Mouse (Mus musculus): Measurements from ENCODE around the gene Tenm3. TPM values are rescaled to one million over a fixed set of nuclear protein-coding genes. Genes with fewer than 3 reads are reported as not detected.
"Not testable (repeated sequence)": the region's sequence is repeated elsewhere in the genome, so short reads cannot be mapped to it uniquely, and the experiment has no call there.

Gene Tenm3
- polyA plus RNA-seq, 1 experiment from 2014 or later = 65.3 TPM

DNA sequence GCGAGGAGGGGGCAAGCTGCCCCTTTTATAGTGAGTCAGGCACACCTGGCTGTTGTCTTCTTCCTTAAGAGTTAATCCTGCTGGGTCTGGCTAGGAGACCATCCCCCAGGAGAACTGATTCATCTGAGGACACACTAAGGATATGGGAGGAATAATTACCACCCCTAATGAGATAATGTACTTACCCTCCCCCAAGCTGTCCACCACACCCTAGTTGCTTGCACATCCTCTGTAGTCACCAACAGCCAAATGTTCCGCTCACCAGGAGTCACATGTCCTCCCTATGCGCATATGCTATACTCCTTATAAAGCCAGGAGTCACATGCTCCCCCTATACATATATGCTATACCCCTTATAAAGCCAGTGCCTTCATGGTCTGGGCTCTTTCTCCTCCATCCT, 662.8 kb downstream of the Tenm3 start:
- 92% methylated on average over 3 of the region's 3 CpGs for WGBS
- 0 out of 2 replicates have a peak, but pooled peaks cover 4% of the 10 kb centered on the region for H3K9me3 ChIP-seq
- no peaks in the 10 kb centered on the region for H3K4me1 ChIP-seq
- H3K27ac ChIP-seq = no peak overlapping the region
- H3K4me2 ChIP-seq (replicated peaks) = no peak overlapping the region
- H3K36me3 ChIP-seq = no peaks in the 10 kb centered on the region
- no peak overlapping the region for H3K4me3 ChIP-seq
- no peak overlapping the region for H3K9ac ChIP-seq
- no peak for ATAC-seq (ENCODE audit: insufficient number of reproducible peaks, insufficient read depth, low FRiP score, low TSS enrichment)
- H3K27me3 ChIP-seq = no peaks in the 10 kb centered on the region

GRCm38 (mm10) chr8:48180146-48180545, 663.6 kb downstream of the Tenm3 start:
- H3K27me3 ChIP-seq; ATAC-seq (ENCODE audit: insufficient number of reproducible peaks, insufficient read depth, low FRiP score, low TSS enrichment); H3K27ac ChIP-seq; H3K4me3 ChIP-seq; H3K4me2 ChIP-seq (replicated peaks); H3K9me3 ChIP-seq; H3K9ac ChIP-seq; H3K4me1 ChIP-seq; H3K36me3 ChIP-seq: not testable (repeated sequence)
- 96% methylated on average over 9 of the region's 9 CpGs for WGBS

DNA sequence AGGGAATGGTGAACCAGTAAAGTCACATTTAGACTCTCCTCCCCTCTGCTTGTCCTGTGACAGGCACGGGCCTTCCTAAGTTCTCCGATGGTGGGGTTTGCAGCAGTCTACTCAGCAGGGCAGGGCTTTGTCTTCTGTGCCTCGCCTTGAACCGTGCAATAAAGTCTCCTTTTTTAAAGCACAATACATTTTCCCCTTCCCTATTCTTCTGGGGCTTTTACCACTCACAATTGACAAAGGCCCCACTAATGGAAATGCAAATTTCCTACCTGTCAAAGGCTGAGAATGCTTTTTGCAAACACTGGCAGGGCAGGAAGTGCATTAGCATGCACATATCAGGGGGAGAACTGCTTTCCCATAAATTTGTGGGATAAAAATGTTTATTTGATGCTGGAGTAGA, 664.8 kb downstream of the Tenm3 start:
- H3K4me3 ChIP-seq = no peak overlapping the region
- 0 out of 2 replicates have a peak, but pooled peaks cover 4% of the 10 kb centered on the region for H3K9me3 ChIP-seq
- H3K4me1 ChIP-seq = no peaks in the 10 kb centered on the region
- no peak overlapping the region for H3K9ac ChIP-seq
- no peak overlapping the region for H3K27ac ChIP-seq
- H3K27me3 ChIP-seq = no peaks in the 10 kb centered on the region
- no peak for ATAC-seq (ENCODE audit: insufficient number of reproducible peaks, insufficient read depth, low FRiP score, low TSS enrichment)
- no peaks in the 10 kb centered on the region for H3K36me3 ChIP-seq
- WGBS = 56% methylated on average over 4 of the region's 4 CpGs
- no peak overlapping the region for H3K4me2 ChIP-seq (replicated peaks)

- 92% methylated on average over 1 of the region's 1 CpGs for WGBS
- ATAC-seq (ENCODE audit: insufficient number of reproducible peaks, insufficient read depth, low FRiP score, low TSS enrichment) = no peak
These were observed 665.9 kb downstream of the Tenm3 start for GRCm38 (mm10) chr8:48177876-48178275.

More at GRCm38 (mm10) chr8:48177876-48178275, 665.9 kb downstream of the Tenm3 start:
- no peak overlapping the region for H3K4me3 ChIP-seq
- H3K9me3 ChIP-seq = 0 out of 2 replicates have a peak, but pooled peaks cover 4% of the 10 kb centered on the region
- H3K4me1 ChIP-seq = no peaks in the 10 kb centered on the region
- H3K4me2 ChIP-seq (replicated peaks) = no peak overlapping the region
- no peaks in the 10 kb centered on the region for H3K36me3 ChIP-seq
- no peak overlapping the region for H3K9ac ChIP-seq
- H3K27ac ChIP-seq = no peak overlapping the region
- no peaks in the 10 kb centered on the region for H3K27me3 ChIP-seq
